Mouse (Mus musculus) limb, embryonic 11.5 days (tissue): ENCODE measurements around the gene B3gnt9. TPM values are rescaled to one million over a fixed set of nuclear protein-coding genes. Genes with fewer than 3 reads are reported as not detected.
A peak's percentile ranks its signal among the peaks of the same experiment; 100 is the strongest.
"Not testable (repeated sequence)": the region's sequence is repeated elsewhere in the genome, so short reads cannot be mapped to it uniquely, and the experiment has no call there.

Source experiments
- ATAC-seq: fragments of 200-750 bp; cut with Nextera tagmentation; 2 replicates; pipeline ENCODE4 v1.8.0; 2017; ENCODE audit warnings: low read depth; ENCODE audit not compliant: insufficient number of reproducible peaks, low FRiP score, low TSS enrichment
- DNase-seq: peaks from one replicate; pipeline ENCODE4 v3.0.0-alpha.2; 2015; ENCODE audit warnings: low spot score
- H3K27ac ChIP-seq: fragments of 300-500 bp; sonication (generic); replicated peaks from 2 replicates; pipeline ENCODE4 v1.5.1; 2014; ENCODE audit warnings: low read depth, mild to moderate bottlenecking, low read length
- H3K27me3 ChIP-seq: fragments of 300-500 bp; sonication (generic); 2 replicates; pipeline ENCODE4 v1.6.1; 2014; ENCODE audit warnings: mild to moderate bottlenecking, low read length, mixed read lengths; ENCODE audit not compliant: control insufficient read depth, insufficient read depth
- H3K36me3 ChIP-seq: fragments of 300-500 bp; sonication (generic); 2 replicates; pipeline ENCODE4 v1.6.1; 2014; ENCODE audit warnings: mild to moderate bottlenecking, low read length, moderate library complexity, mixed read lengths; ENCODE audit not compliant: control insufficient read depth, insufficient read depth
- H3K4me1 ChIP-seq: fragments of 300-500 bp; sonication (generic); 2 replicates; pipeline ENCODE4 v1.6.1; 2014; ENCODE audit warnings: low read length, mixed read lengths; ENCODE audit not compliant: control insufficient read depth, insufficient read depth
- H3K4me2 ChIP-seq: fragments of 300-500 bp; sonication (generic); 2 replicates; pipeline ENCODE4 v1.6.1; 2014; ENCODE audit warnings: low read depth, mild to moderate bottlenecking, moderate library complexity; ENCODE audit not compliant: severe bottlenecking
- H3K4me3 ChIP-seq: fragments of 300-500 bp; sonication (generic); 2 replicates; pipeline ENCODE4 v1.5.1; 2014; ENCODE audit warnings: low read depth, low read length
- H3K9ac ChIP-seq: fragments of 300-500 bp; sonication (generic); 2 replicates; pipeline ENCODE4 v1.6.1; 2014; ENCODE audit warnings: mild to moderate bottlenecking, low read length
- H3K9me3 ChIP-seq: fragments of 300-500 bp; sonication (generic); 2 replicates; pipeline ENCODE4 v1.6.1; 2016; ENCODE audit warnings: low read length; ENCODE audit not compliant: control insufficient read depth
- WGBS: fragments of 180-500 bp; shearing (Covaris S2); extraction: QIAGEN DNeasy Blood & Tissue Kit; methylation state at CpG from one replicate; pipeline ENCODE4 v1.1.7; 2014; 5-methylcytosine and 5-hydroxymethylcytosine counted together
- polyA plus RNA-seq: library from polyadenylated mRNA; unstranded; fragments of >200 nt; fragmentation: Nextera tagmentation; extraction: Ambion mirVana; gene quantifications from 2 replicates; pipeline ENCODE4 v1.2.1, GENCODE M21; 2014

Gene B3gnt9
- polyA plus RNA-seq, 1 experiment from 2014 or later, result 2.4 TPM

- 98% methylated on average over 7 of the region's 7 CpGs for WGBS
- H3K27me3 ChIP-seq, result no peaks in the 10 kb centered on the region
- no peak overlapping the region for H3K4me2 ChIP-seq
- no peaks in the 10 kb centered on the region for H3K9me3 ChIP-seq
- ATAC-seq (no peak), DNase-seq (no peak)
- no peak overlapping the region for H3K27ac ChIP-seq
- no peaks in the 10 kb centered on the region for H3K4me1 ChIP-seq
- no peaks in the 10 kb centered on the region for H3K36me3 ChIP-seq
- no peak overlapping the region for H3K9ac ChIP-seq
- no peak overlapping the region for H3K4me3 ChIP-seq
Observed at GRCm38 (mm10) chr8:105241016-105241415, 13.9 kb downstream of the B3gnt9 start.

GRCm38 (mm10) chr8:105237442-105238142 lies 17.4 kb downstream of the B3gnt9 start:
- Histone ChIP-seq H3K9me3 (no peaks in the 10 kb centered on the region), H3K4me1 (no peaks in the 10 kb centered on the region), H3K27ac (no peak overlapping the region), H3K4me3 (no peak overlapping the region), H3K4me2 (no peak overlapping the region), H3K9ac (no peak overlapping the region), H3K36me3 (no peaks in the 10 kb centered on the region; the same call in 1 of the 2 replicates), H3K27me3 (no peaks in the 10 kb centered on the region)
- DNase-seq (no peak), ATAC-seq (no peak)
- 93% methylated on average over 14 of the region's 14 CpGs for WGBS

- Histone ChIP-seq H3K27me3 (no peaks in the 10 kb centered on the region), H3K4me1 (no peaks in the 10 kb centered on the region), H3K27ac (no peak overlapping the region), H3K36me3 (no peaks in the 10 kb centered on the region; the same call in 1 of the 2 replicates), H3K4me3 (no peak overlapping the region), H3K9ac (no peak overlapping the region), H3K9me3 (no peaks in the 10 kb centered on the region), H3K4me2 (no peak overlapping the region)
- no peak for DNase-seq
- no peak for ATAC-seq
- WGBS, result 81% methylated on average over 1 of the region's 1 CpGs
Observed at GRCm38 (mm10) chr8:105235206-105235605, 19.7 kb downstream of the B3gnt9 start.

GRCm38 (mm10) chr8:105233126-105233935 lies 21.6 kb downstream of the B3gnt9 start:
- H3K36me3 ChIP-seq, result no peaks in the 10 kb centered on the region; the same call in 1 of the 2 replicates
- 49% methylated on average over 1 of the region's 1 CpGs for WGBS

GRCm38 (mm10) chr8:105232321-105232693 lies 22.6 kb downstream of the B3gnt9 start:
- not testable (repeated sequence) for ATAC-seq
- WGBS, result 92% methylated on average over 4 of the region's 4 CpGs

More at GRCm38 (mm10) chr8:105233126-105233935, 21.6 kb downstream of the B3gnt9 start:
- H3K4me2 ChIP-seq, result no peak overlapping the region
- no peaks in the 10 kb centered on the region for H3K9me3 ChIP-seq
- no peak overlapping the region for H3K27ac ChIP-seq
- H3K4me1 ChIP-seq, result no peaks in the 10 kb centered on the region
- H3K4me3 ChIP-seq, result no peak overlapping the region
- no peak overlapping the region for H3K9ac ChIP-seq
- DNase-seq (no peak), ATAC-seq (no peak)
- H3K27me3 ChIP-seq, result no peaks in the 10 kb centered on the region

GRCm38 (mm10) chr8:105231503-105232320 lies 23.2 kb downstream of the B3gnt9 start:
- no peak for ATAC-seq
- H3K4me3 ChIP-seq, result no peak overlapping the region
- H3K27me3 ChIP-seq, result no peaks in the 10 kb centered on the region
- no peak for DNase-seq
- H3K27ac ChIP-seq, result no peak overlapping the region
- H3K4me1 ChIP-seq, result no peaks in the 10 kb centered on the region
- H3K9me3 ChIP-seq, result no peaks in the 10 kb centered on the region
- no peak overlapping the region for H3K9ac ChIP-seq
- 88% methylated on average over 12 of the region's 12 CpGs for WGBS
- H3K36me3 ChIP-seq, result no peaks in the 10 kb centered on the region; the same call in 1 of the 2 replicates
- H3K4me2 ChIP-seq, result no peak overlapping the region

More at GRCm38 (mm10) chr8:105232321-105232693, 22.6 kb downstream of the B3gnt9 start:
- H3K27ac ChIP-seq, H3K27me3 ChIP-seq, H3K9me3 ChIP-seq, H3K36me3 ChIP-seq, H3K4me2 ChIP-seq, DNase-seq, H3K9ac ChIP-seq, H3K4me1 ChIP-seq, H3K4me3 ChIP-seq: not testable (repeated sequence)

- peak overlapping the region; percentile 83 for H3K4me2 ChIP-seq
- 29% methylated on average over 6 of the region's 6 CpGs for WGBS
- no peaks in the 10 kb centered on the region for H3K9me3 ChIP-seq
- H3K27ac ChIP-seq, result no peak overlapping the region
- no peaks in the 10 kb centered on the region for H3K27me3 ChIP-seq
- peak overlapping the region; percentile 89; the same call in 1 of the 2 replicates for H3K9ac ChIP-seq
- H3K4me1 ChIP-seq, result peaks cover 8% of the 10 kb centered on the region
- DNase-seq, result no peak
- H3K4me3 ChIP-seq, result peak overlapping the region; percentile 98
- H3K36me3 ChIP-seq, result no peaks in the 10 kb centered on the region
- ATAC-seq, result no peak
Observed at GRCm38 (mm10) chr8:105225917-105226316, 29.0 kb downstream of the B3gnt9 start.

- Histone ChIP-seq H3K4me3 (peak overlapping the region; percentile 98), H3K9me3 (no peaks in the 10 kb centered on the region), H3K27ac (peak overlapping the region; percentile 68; the same call in 1 of the 2 replicates), H3K36me3 (no peaks in the 10 kb centered on the region), H3K4me1 (peaks cover 8% of the 10 kb centered on the region), H3K9ac (peak overlapping the region; percentile 89), H3K4me2 (peak overlapping the region; percentile 83), H3K27me3 (no peaks in the 10 kb centered on the region)
- WGBS, result under 1% methylated on average over 27 of the region's 27 CpGs
- ATAC-seq, result no peak; the same call in 1 of the 2 replicates
- no peak for DNase-seq
Observed at GRCm38 (mm10) chr8:105225272-105225593, 29.7 kb downstream of the B3gnt9 start.
